Mouse (Mus musculus) heart, embryonic 13.5 days (tissue): ENCODE data around the gene Ttll9. TPM values are rescaled to one million over a fixed set of nuclear protein-coding genes. Genes with fewer than 3 reads are reported as not detected.

Source experiments
- ATAC-seq: fragments of 200-750 bp; cut with Nextera tagmentation; 2 replicates; pipeline ENCODE4 v1.8.0; 2017; ENCODE audit warnings: moderate TSS enrichment; ENCODE audit not compliant: insufficient number of reproducible peaks, low FRiP score, low TSS enrichment; ENCODE audit errors: extremely low read depth
- H3K27ac ChIP-seq: fragments of 300-500 bp; sonication (generic); replicated peaks from 2 replicates; pipeline ENCODE4 v1.5.1; 2015; ENCODE audit warnings: moderate library complexity, mild to moderate bottlenecking, inconsistent platforms
- H3K27me3 ChIP-seq: fragments of 300-500 bp; sonication (generic); replicated peaks from 2 replicates; pipeline ENCODE4 v1.6.1; 2015; ENCODE audit warnings: mild to moderate bottlenecking, inconsistent platforms
- H3K36me3 ChIP-seq: fragments of 300-500 bp; sonication (generic); 2 replicates; pipeline ENCODE4 v1.6.1; 2015; ENCODE audit warnings: mild to moderate bottlenecking, inconsistent platforms
- H3K4me1 ChIP-seq: fragments of 300-500 bp; sonication (generic); 2 replicates; pipeline ENCODE4 v1.6.1; 2015; ENCODE audit warnings: inconsistent platforms
- H3K4me2 ChIP-seq: fragments of 300-500 bp; sonication (generic); 2 replicates; pipeline ENCODE4 v1.6.1; 2015; ENCODE audit warnings: inconsistent platforms, mild to moderate bottlenecking, moderate library complexity
- H3K4me3 ChIP-seq: fragments of 300-500 bp; sonication (generic); 2 replicates; pipeline ENCODE4 v1.5.1; 2015; ENCODE audit warnings: moderate library complexity, mild to moderate bottlenecking, inconsistent platforms
- H3K9ac ChIP-seq: fragments of 300-500 bp; sonication (generic); 2 replicates; pipeline ENCODE4 v1.6.1; 2015; ENCODE audit warnings: inconsistent platforms, mild to moderate bottlenecking, moderate library complexity
- H3K9me3 ChIP-seq: fragments of 300-500 bp; sonication (generic); 2 replicates; pipeline ENCODE4 v1.6.1; 2016; ENCODE audit warnings: inconsistent platforms
- WGBS: fragments of 180-500 bp; shearing (Covaris S2); methylation state at CpG from one replicate; pipeline ENCODE4 v1.1.7; 2015; ENCODE audit warnings: mixed read lengths; 5-methylcytosine and 5-hydroxymethylcytosine counted together
- polyA plus RNA-seq: library from polyadenylated mRNA; unstranded; fragments of >200 nt; fragmentation: Nextera tagmentation; extraction: Ambion mirVana; gene quantifications from 2 replicates; pipeline ENCODE4 v1.2.1, GENCODE M21; 2015

Ttll9 gene
- polyA plus RNA-seq, 1 experiment from 2014 or later = 0.44 TPM

DNA sequence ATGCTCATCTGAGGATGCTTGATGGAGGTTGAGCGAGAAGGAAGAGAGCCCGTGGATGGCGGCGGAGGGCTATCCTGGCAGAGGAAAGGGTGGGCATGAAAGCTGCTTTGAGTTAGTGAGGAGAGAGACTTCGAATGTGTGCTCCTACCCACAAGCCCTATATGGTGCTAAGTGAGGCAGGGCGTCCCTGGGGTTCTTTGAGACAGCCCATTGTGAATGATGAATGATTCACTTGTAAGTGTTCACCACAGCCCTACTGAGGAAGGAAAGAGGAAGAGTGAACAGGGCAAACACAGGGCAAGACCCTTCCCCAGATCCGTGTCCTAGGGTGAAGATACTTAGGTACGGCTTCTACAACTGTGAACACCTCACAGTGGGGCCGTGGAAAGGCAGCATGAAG, 35.4 kb upstream of the Ttll9 start:
- Histone ChIP-seq H3K9ac (no peak overlapping the region), H3K27me3 (peaks cover 6% of the 10 kb centered on the region; the same call in 1 of the 2 replicates), H3K36me3 (no peaks in the 10 kb centered on the region), H3K9me3 (no peaks in the 10 kb centered on the region), H3K4me3 (no peak overlapping the region), H3K4me2 (no peak overlapping the region), H3K4me1 (peaks cover 82% of the 10 kb centered on the region), H3K27ac (no peak overlapping the region)
- no peak for ATAC-seq
- WGBS = 70% methylated on average over 9 of the region's 9 CpGs

GRCm38 (mm10) chr2:152927371-152927770, 34.9 kb upstream of the Ttll9 start:
- Histone ChIP-seq H3K9ac (no peak overlapping the region), H3K4me2 (no peak overlapping the region), H3K4me1 (peaks cover 82% of the 10 kb centered on the region), H3K27ac (peak overlapping the region; percentile 61; the same call in 1 of the 2 replicates), H3K4me3 (no peak overlapping the region), H3K9me3 (no peaks in the 10 kb centered on the region), H3K36me3 (no peaks in the 10 kb centered on the region), H3K27me3 (peaks cover 11% of the 10 kb centered on the region; the same call in 1 of the 2 replicates)
- 29% methylated on average over 5 of the region's 5 CpGs for WGBS
- ATAC-seq = no peak

- Histone ChIP-seq H3K9me3 (no peaks in the 10 kb centered on the region), H3K9ac (peak overlapping the region; percentile 37; the same call in 1 of the 2 replicates)
Measured at GRCm38 (mm10) chr2:152928219-152928987, 33.9 kb upstream of the Ttll9 start.

DNA sequence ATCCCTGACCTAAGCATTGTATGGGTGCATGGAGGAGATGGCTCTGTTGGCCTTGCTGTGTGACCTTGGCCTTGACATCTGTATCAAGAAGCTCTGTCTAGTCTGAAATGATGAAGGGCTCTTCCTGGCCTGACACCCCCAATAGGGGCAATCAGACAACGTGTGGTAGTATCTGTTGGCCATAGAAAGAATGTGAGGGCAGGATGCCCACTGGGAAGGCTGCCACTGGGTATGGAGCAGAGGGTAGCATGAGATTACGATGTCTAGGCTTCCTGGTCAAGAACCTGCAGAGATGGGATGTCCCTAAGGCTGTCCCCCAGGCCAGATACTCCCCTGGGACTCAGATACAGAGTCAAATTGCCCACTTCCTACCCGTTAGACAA, 33.3 kb upstream of the Ttll9 start:
- no peak for ATAC-seq
- no peak overlapping the region for H3K4me3 ChIP-seq
- H3K4me2 ChIP-seq = no peak overlapping the region
- WGBS = 45% methylated on average over 3 of the region's 3 CpGs
- H3K27me3 ChIP-seq = peaks cover 18% of the 10 kb centered on the region
- peaks cover 91% of the 10 kb centered on the region for H3K4me1 ChIP-seq
- no peaks in the 10 kb centered on the region for H3K36me3 ChIP-seq
- peak overlapping the region; percentile 61 for H3K27ac ChIP-seq
- H3K9me3 ChIP-seq = no peaks in the 10 kb centered on the region
- no peak overlapping the region for H3K9ac ChIP-seq

More at GRCm38 (mm10) chr2:152928219-152928987, 33.9 kb upstream of the Ttll9 start:
- ATAC-seq = no peak
- H3K27ac ChIP-seq = peak overlapping the region; percentile 61
- no peak overlapping the region for H3K4me2 ChIP-seq
- peaks cover 90% of the 10 kb centered on the region for H3K4me1 ChIP-seq
- no peaks in the 10 kb centered on the region for H3K36me3 ChIP-seq
- 42% methylated on average over 14 of the region's 14 CpGs for WGBS
- no peak overlapping the region for H3K4me3 ChIP-seq
- peaks cover 15% of the 10 kb centered on the region; the same call in 1 of the 2 replicates for H3K27me3 ChIP-seq

- Histone ChIP-seq H3K9ac (no peak overlapping the region), H3K4me3 (no peak overlapping the region), H3K36me3 (no peaks in the 10 kb centered on the region), H3K9me3 (no peaks in the 10 kb centered on the region), H3K27me3 (peaks cover 27% of the 10 kb centered on the region), H3K27ac (peak overlapping the region; percentile 61), H3K4me2 (peak overlapping the region; percentile 34), H3K4me1 (peaks cover 79% of the 10 kb centered on the region)
- 20% methylated on average over 2 of the region's 2 CpGs for WGBS
- no peak for ATAC-seq
Measured at GRCm38 (mm10) chr2:152930276-152930675, 32.0 kb upstream of the Ttll9 start.

GRCm38 (mm10) chr2:152931456-152932160, 30.7 kb upstream of the Ttll9 start:
- peak overlapping the region; percentile 35 for H3K4me2 ChIP-seq
- WGBS = 57% methylated on average over 11 of the region's 12 CpGs
- H3K36me3 ChIP-seq = no peaks in the 10 kb centered on the region
- peaks cover 66% of the 10 kb centered on the region for H3K4me1 ChIP-seq
- peaks cover 41% of the 10 kb centered on the region for H3K27me3 ChIP-seq
- H3K9me3 ChIP-seq = no peaks in the 10 kb centered on the region
- no peak for ATAC-seq
- H3K9ac ChIP-seq = peak overlapping the region; percentile 45
- peak overlapping the region; percentile 61 for H3K27ac ChIP-seq
- H3K4me3 ChIP-seq = peak overlapping the region; percentile 28

DNA sequence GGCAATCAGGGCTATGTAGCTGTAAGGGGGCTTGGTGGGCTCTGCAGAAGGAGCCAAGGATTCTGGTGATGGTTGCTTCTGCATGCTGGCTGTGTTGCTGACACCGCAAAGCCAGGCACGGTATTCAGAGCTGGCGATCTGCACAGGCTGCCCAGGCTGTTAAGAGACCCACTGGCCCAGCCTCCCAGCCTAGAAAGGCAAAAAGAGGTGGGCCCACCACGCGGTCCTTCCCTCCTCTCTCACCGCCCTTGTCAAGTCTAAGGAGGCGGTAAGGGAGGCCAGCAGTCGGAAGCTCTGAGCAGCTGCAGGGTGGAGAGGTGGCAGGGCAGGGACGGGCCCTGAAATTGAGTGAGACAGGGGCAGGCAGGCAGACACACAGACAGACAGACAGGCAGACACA, 29.2 kb upstream of the Ttll9 start, which contains the start of gene Foxs1:
TSS of gene Foxs1 (minus strand) at position 161 of the 400 bp plus-strand sequence.
- Histone ChIP-seq H3K9ac (peak within 1 kb of the TSS; percentile 45), H3K4me2 (peak within 1 kb of the TSS; percentile 35), H3K4me1 (peaks cover 51% of the 10 kb centered on the region), H3K27ac (peak within 1 kb of the TSS; percentile 61), H3K27me3 (peaks cover 50% of the 10 kb centered on the region), H3K9me3 (no peaks in the 10 kb centered on the region), H3K36me3 (no peaks in the 10 kb centered on the region), H3K4me3 (peak within 1 kb of the TSS; percentile 28)
- ATAC-seq = no peak
- 14% methylated on average over 7 of the region's 9 CpGs for WGBS

DNA sequence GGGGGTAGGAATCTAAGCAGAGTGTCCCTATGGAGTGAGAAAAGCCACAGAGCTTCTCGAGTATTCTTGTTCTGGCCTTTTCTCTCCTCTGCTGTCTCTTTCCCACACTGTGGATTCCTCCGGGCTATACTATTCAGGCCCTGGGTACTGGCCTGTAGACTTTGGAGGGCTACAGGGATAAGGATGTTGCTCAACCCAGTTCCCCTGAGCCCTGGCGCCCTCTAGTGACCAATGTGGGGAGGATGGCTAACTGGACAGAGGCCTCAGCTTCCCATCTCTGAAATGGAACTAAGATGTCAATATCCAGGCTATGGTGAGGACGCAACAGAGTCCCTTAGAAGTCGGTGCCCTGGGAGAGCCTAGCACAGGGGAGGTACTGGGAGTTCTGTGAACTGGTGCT, 28.7 kb upstream of the Ttll9 start:
- Histone ChIP-seq H3K9me3 (no peaks in the 10 kb centered on the region), H3K27me3 (peaks cover 56% of the 10 kb centered on the region), H3K4me3 (no peak overlapping the region), H3K4me2 (no peak overlapping the region), H3K4me1 (peaks cover 46% of the 10 kb centered on the region), H3K36me3 (no peaks in the 10 kb centered on the region), H3K27ac (peak overlapping the region; percentile 36), H3K9ac (peak overlapping the region; percentile 10; the same call in 1 of the 2 replicates)
- ATAC-seq = no peak
- WGBS = 24% methylated on average over 5 of the region's 5 CpGs

GRCm38 (mm10) chr2:152939846-152940245, 22.4 kb upstream of the Ttll9 start:
- WGBS = 9% methylated on average over 4 of the region's 4 CpGs
- no peak overlapping the region for H3K4me3 ChIP-seq
- peaks cover 94% of the 10 kb centered on the region for H3K27me3 ChIP-seq
- no peak overlapping the region for H3K27ac ChIP-seq
- H3K36me3 ChIP-seq = no peaks in the 10 kb centered on the region
- H3K4me1 ChIP-seq = peaks cover 15% of the 10 kb centered on the region
- no peak overlapping the region for H3K4me2 ChIP-seq
- no peak overlapping the region for H3K9ac ChIP-seq
- H3K9me3 ChIP-seq = no peaks in the 10 kb centered on the region
- ATAC-seq = no peak

DNA sequence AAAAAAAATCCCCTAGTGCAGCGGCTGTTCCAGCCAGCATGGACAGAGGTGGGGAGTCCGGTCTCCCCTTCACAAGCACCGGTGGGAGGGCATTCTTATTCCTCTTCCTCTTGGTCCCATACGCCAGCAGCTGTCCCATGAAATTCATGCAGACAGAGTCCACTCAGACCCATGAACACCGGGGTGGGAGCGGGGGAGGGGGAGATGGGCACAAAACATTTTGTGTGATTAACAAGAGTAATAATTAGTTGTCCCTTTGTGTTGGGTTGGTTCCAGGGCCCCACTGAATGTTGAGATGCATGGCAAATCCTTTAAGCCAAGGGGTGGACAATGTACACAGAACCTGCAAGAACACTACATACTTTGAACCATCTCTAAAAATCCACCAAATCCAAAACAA, 21.2 kb upstream of the Ttll9 start:
- Histone ChIP-seq H3K4me3 (no peak overlapping the region), H3K36me3 (no peaks in the 10 kb centered on the region), H3K4me2 (no peak overlapping the region), H3K9me3 (no peaks in the 10 kb centered on the region), H3K9ac (no peak overlapping the region), H3K27me3 (peaks cover 94% of the 10 kb centered on the region), H3K4me1 (peaks cover 15% of the 10 kb centered on the region), H3K27ac (no peak overlapping the region)
- 72% methylated on average over 6 of the region's 6 CpGs for WGBS
- ATAC-seq = no peak

DNA sequence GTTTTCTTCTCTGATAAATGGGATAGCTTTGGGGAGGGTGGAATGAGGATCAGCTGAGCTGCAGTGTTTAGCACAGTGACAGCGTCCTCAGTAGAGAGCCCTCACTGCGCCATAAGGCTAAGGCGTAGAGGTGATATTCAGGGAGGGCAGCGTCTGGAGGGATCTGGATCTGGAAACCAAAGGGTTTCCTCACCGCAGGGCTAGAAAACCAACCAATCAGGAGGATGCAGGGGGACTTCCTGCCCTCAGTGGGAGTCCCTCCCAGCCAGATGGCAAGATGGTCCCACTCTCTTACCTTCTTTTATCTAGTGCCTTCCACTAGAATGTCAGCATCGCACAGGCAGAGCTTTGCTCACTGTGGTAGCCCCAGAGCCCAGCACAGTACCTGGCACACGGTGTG, 20.5 kb upstream of the Ttll9 start:
- Histone ChIP-seq H3K9ac (no peak overlapping the region), H3K27ac (no peak overlapping the region), H3K4me1 (peaks cover 15% of the 10 kb centered on the region), H3K4me2 (no peak overlapping the region), H3K9me3 (no peaks in the 10 kb centered on the region), H3K36me3 (no peaks in the 10 kb centered on the region), H3K27me3 (peaks cover 94% of the 10 kb centered on the region), H3K4me3 (no peak overlapping the region)
- 18% methylated on average over 7 of the region's 7 CpGs for WGBS
- no peak for ATAC-seq
